Mouse (Mus musculus) ES-E14 (cell line): ENCODE data around the gene Siae.

Experiments
- MAFK ChIP-seq: IDR thresholded peaks from 2 replicates; pipeline ENCODE4 v1.6.1; 2014; ENCODE audit warnings: mild to moderate bottlenecking, low read depth, low read length, inconsistent platforms; ENCODE audit not compliant: insufficient read depth
- ZNF384 ChIP-seq: IDR thresholded peaks from 2 replicates; pipeline ENCODE4 v1.6.1; 2012; ENCODE audit warnings: low read depth, low read length, inconsistent platforms

DNA sequence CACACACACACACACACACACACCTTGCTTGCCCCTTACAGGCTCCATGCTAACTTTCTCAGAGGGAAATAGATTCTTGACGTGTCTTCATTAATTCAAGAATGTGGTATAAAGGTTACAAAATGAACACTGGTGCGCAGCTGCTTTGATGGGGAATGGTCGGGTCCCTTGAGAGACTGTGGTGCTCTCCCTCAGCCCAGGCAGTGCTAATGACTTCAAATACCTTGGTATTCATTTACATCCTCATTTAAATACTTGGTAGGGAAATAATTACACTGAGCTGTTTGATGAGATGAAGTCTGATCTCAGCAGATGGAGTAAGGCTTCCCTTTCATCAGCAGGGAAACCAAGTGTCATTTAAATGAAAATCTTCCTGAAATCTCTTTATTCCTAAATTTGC lies 69.6 kb downstream of the Siae start:
- no peak for TF ChIP-seq MAFK
- no peak for TF ChIP-seq ZNF384
